Mouse (Mus musculus) midbrain, embryonic 10.5 days (tissue): ENCODE data around the gene Dmap1. TPM values are rescaled to one million over a fixed set of nuclear protein-coding genes. Genes with fewer than 3 reads are reported as not detected.

Experiments
- DNase-seq: peaks from one replicate; pipeline ENCODE4 v3.0.0-alpha.2; 2017; ENCODE audit warnings: low spot score
- H3K27ac ChIP-seq: fragments of 300-500 bp; sonication (generic); replicated peaks from 2 replicates; pipeline ENCODE4 v1.5.1; 2016; ENCODE audit warnings: mild to moderate bottlenecking
- H3K27me3 ChIP-seq: fragments of 300-500 bp; sonication (generic); 2 replicates; pipeline ENCODE4 v1.6.1; 2016; ENCODE audit warnings: low read depth, mild to moderate bottlenecking; ENCODE audit not compliant: poor library complexity, severe bottlenecking
- H3K36me3 ChIP-seq: fragments of 300-500 bp; sonication (generic); 2 replicates; pipeline ENCODE4 v1.6.1; 2016; ENCODE audit warnings: mild to moderate bottlenecking, moderate library complexity
- H3K4me1 ChIP-seq: fragments of 300-500 bp; sonication (generic); 2 replicates; pipeline ENCODE4 v1.6.1; 2016
- H3K4me3 ChIP-seq: fragments of 300-500 bp; sonication (generic); 2 replicates; pipeline ENCODE4 v1.5.1; 2016; ENCODE audit warnings: mild to moderate bottlenecking, moderate library complexity
- H3K9me3 ChIP-seq: fragments of 300-500 bp; sonication (generic); replicated peaks from 2 replicates; pipeline ENCODE4 v1.6.1; 2016; ENCODE audit warnings: mild to moderate bottlenecking
- WGBS: fragments of 180-500 bp; shearing (Covaris S2); methylation state at CpG from one replicate; pipeline ENCODE4 v1.1.7; 2016; 5-methylcytosine and 5-hydroxymethylcytosine counted together
- polyA plus RNA-seq: library from polyadenylated mRNA; unstranded; fragments of >200 nt; fragmentation: Nextera tagmentation; extraction: Ambion mirVana; gene quantifications from 2 replicates; pipeline ENCODE4 v1.2.1, GENCODE M21; 2016

Gene Dmap1
- polyA plus RNA-seq, 1 experiment from 2014 or later, result 74.3 TPM

GRCm38 (mm10) chr4:117652727-117653126, 29.3 kb downstream of the Dmap1 start:
- H3K27me3 ChIP-seq, result peaks cover 27% of the 10 kb centered on the region
- 40% methylated on average over 5 of the region's 5 CpGs for WGBS
- 0 out of 2 replicates have a peak overlapping the region, but pooled peaks have one; percentile 52 for H3K27ac ChIP-seq
- H3K4me1 ChIP-seq, result peaks cover 94% of the 10 kb centered on the region
- DNase-seq, result no peak
- H3K9me3 ChIP-seq, result no peaks in the 10 kb centered on the region
- no peak overlapping the region for H3K4me3 ChIP-seq
- 0 out of 2 replicates have a peak, but pooled peaks cover 10% of the 10 kb centered on the region for H3K36me3 ChIP-seq

- peaks cover 29% of the 10 kb centered on the region for H3K27me3 ChIP-seq
- no peak overlapping the region for H3K4me3 ChIP-seq
- H3K36me3 ChIP-seq, result 0 out of 2 replicates have a peak, but pooled peaks cover 10% of the 10 kb centered on the region
- WGBS, result 10% methylated on average over 8 of the region's 8 CpGs
- no peak for DNase-seq
- H3K4me1 ChIP-seq, result peaks cover 94% of the 10 kb centered on the region
- peak overlapping the region; percentile 52 for H3K27ac ChIP-seq
- H3K9me3 ChIP-seq, result no peaks in the 10 kb centered on the region
Measured at GRCm38 (mm10) chr4:117651626-117652101, 30.4 kb downstream of the Dmap1 start.

GRCm38 (mm10) chr4:117646926-117647755, 34.9 kb downstream of the Dmap1 start:
- Histone ChIP-seq H3K27ac (peak overlapping the region; percentile 78), H3K4me1 (peaks cover 82% of the 10 kb centered on the region), H3K36me3 (0 out of 2 replicates have a peak, but pooled peaks cover 10% of the 10 kb centered on the region), H3K4me3 (0 out of 2 replicates have a peak overlapping the region, but pooled peaks have one; percentile 1), H3K9me3 (no peaks in the 10 kb centered on the region), H3K27me3 (peaks cover 66% of the 10 kb centered on the region)
- peak; percentile 42 for DNase-seq
- WGBS, result 24% methylated on average over 23 of the region's 23 CpGs

GRCm38 (mm10) chr4:117646496-117646895, 35.6 kb downstream of the Dmap1 start:
- H3K4me1 ChIP-seq, result peaks cover 75% of the 10 kb centered on the region
- H3K4me3 ChIP-seq, result 0 out of 2 replicates have a peak overlapping the region, but pooled peaks have one; percentile 1
- peaks cover 11% of the 10 kb centered on the region for H3K36me3 ChIP-seq
- no peak for DNase-seq
- peak overlapping the region; percentile 78 for H3K27ac ChIP-seq
- H3K27me3 ChIP-seq, result peaks cover 66% of the 10 kb centered on the region
- no peaks in the 10 kb centered on the region for H3K9me3 ChIP-seq
- whole genome bisulfite sequencing, result 61% methylated on average over 8 of the region's 8 CpGs

GRCm38 (mm10) chr4:117645859-117646258, 36.2 kb downstream of the Dmap1 start:
- 84% methylated on average over 2 of the region's 2 CpGs for WGBS

GRCm38 (mm10) chr4:117645031-117645435, 37.0 kb downstream of the Dmap1 start:
- WGBS, result 37% methylated on average over 22 of the region's 22 CpGs
- peak overlapping the region; percentile 30; the same call in 1 of the 2 replicates for H3K4me3 ChIP-seq
- peaks cover 62% of the 10 kb centered on the region for H3K27me3 ChIP-seq
- peaks cover 18% of the 10 kb centered on the region for H3K36me3 ChIP-seq
- peak; percentile 55 for DNase-seq
- no peaks in the 10 kb centered on the region for H3K9me3 ChIP-seq
- H3K27ac ChIP-seq, result peak overlapping the region; percentile 78
- H3K4me1 ChIP-seq, result peaks cover 62% of the 10 kb centered on the region

More at GRCm38 (mm10) chr4:117645859-117646258, 36.2 kb downstream of the Dmap1 start:
- no peaks in the 10 kb centered on the region for H3K9me3 ChIP-seq
- H3K36me3 ChIP-seq, result peaks cover 17% of the 10 kb centered on the region
- H3K27ac ChIP-seq, result peak overlapping the region; percentile 78
- peak overlapping the region; percentile 30; the same call in 1 of the 2 replicates for H3K4me3 ChIP-seq
- peaks cover 66% of the 10 kb centered on the region for H3K27me3 ChIP-seq
- DNase-seq, result no peak
- peaks cover 69% of the 10 kb centered on the region for H3K4me1 ChIP-seq

GRCm38 (mm10) chr4:117641804-117642203, 40.3 kb downstream of the Dmap1 start:
- H3K4me1 ChIP-seq, result peaks cover 38% of the 10 kb centered on the region
- peaks cover 37% of the 10 kb centered on the region for H3K27me3 ChIP-seq
- WGBS, result 81% methylated on average over 1 of the region's 1 CpGs

GRCm38 (mm10) chr4:117640925-117641703, 41.0 kb downstream of the Dmap1 start:
- Histone ChIP-seq H3K4me3 (no peak overlapping the region), H3K27me3 (peaks cover 38% of the 10 kb centered on the region), H3K36me3 (peaks cover 15% of the 10 kb centered on the region), H3K9me3 (no peaks in the 10 kb centered on the region), H3K27ac (no peak overlapping the region), H3K4me1 (peaks cover 38% of the 10 kb centered on the region)
- 95% methylated on average over 1 of the region's 1 CpGs for WGBS
- DNase-seq, result no peak

More at GRCm38 (mm10) chr4:117641804-117642203, 40.3 kb downstream of the Dmap1 start:
- H3K27ac ChIP-seq, result no peak overlapping the region
- no peak for DNase-seq
- peaks cover 15% of the 10 kb centered on the region for H3K36me3 ChIP-seq
- H3K4me3 ChIP-seq, result no peak overlapping the region
- no peaks in the 10 kb centered on the region for H3K9me3 ChIP-seq

GRCm38 (mm10) chr4:117636891-117637613, 45.0 kb downstream of the Dmap1 start:
- peaks cover 43% of the 10 kb centered on the region for H3K36me3 ChIP-seq
- peaks cover 24% of the 10 kb centered on the region for H3K4me1 ChIP-seq
- H3K4me3 ChIP-seq, result no peak overlapping the region
- H3K9me3 ChIP-seq, result peaks cover 5% of the 10 kb centered on the region; the same call in 1 of the 2 replicates
- DNase-seq, result no peak
- peak overlapping the region; percentile 65 for H3K27ac ChIP-seq
- WGBS, result 33% methylated on average over 22 of the region's 22 CpGs
- peaks cover 13% of the 10 kb centered on the region for H3K27me3 ChIP-seq

GRCm38 (mm10) chr4:117636152-117636551, 45.9 kb downstream of the Dmap1 start:
- 83% methylated on average over 4 of the region's 4 CpGs for WGBS
- Histone ChIP-seq H3K27me3 (peaks cover 13% of the 10 kb centered on the region), H3K4me1 (peaks cover 24% of the 10 kb centered on the region), H3K27ac (peak overlapping the region; percentile 65; the same call in 1 of the 2 replicates), H3K9me3 (peaks cover 5% of the 10 kb centered on the region; the same call in 1 of the 2 replicates), H3K4me3 (no peak overlapping the region), H3K36me3 (peaks cover 46% of the 10 kb centered on the region)
- no peak for DNase-seq

- H3K4me3 ChIP-seq, result no peak overlapping the region
- no peak overlapping the region for H3K27ac ChIP-seq
- H3K9me3 ChIP-seq, result peaks cover 5% of the 10 kb centered on the region; the same call in 1 of the 2 replicates
- 94% methylated on average over 7 of the region's 7 CpGs for WGBS
- DNase-seq, result no peak
- peaks cover 38% of the 10 kb centered on the region for H3K36me3 ChIP-seq
- H3K4me1 ChIP-seq, result peaks cover 24% of the 10 kb centered on the region
- H3K27me3 ChIP-seq, result peaks cover 13% of the 10 kb centered on the region
Measured at GRCm38 (mm10) chr4:117634642-117635041, 47.4 kb downstream of the Dmap1 start.

GRCm38 (mm10) chr4:117633527-117633926, 48.5 kb downstream of the Dmap1 start:
- Histone ChIP-seq H3K4me3 (no peak overlapping the region), H3K4me1 (peaks cover 24% of the 10 kb centered on the region), H3K27me3 (peaks cover 13% of the 10 kb centered on the region), H3K9me3 (peaks cover 5% of the 10 kb centered on the region; the same call in 1 of the 2 replicates), H3K36me3 (peaks cover 38% of the 10 kb centered on the region), H3K27ac (no peak overlapping the region)
- WGBS, result 85% methylated on average over 5 of the region's 5 CpGs
- DNase-seq, result no peak
